Mouse (Mus musculus) cerebellum, postnatal 36 days (tissue): ENCODE data around the gene Bdkrb2.

ENCODE experiments used
- DNase-seq, 2 experiments: peaks; one replicate each; pipeline ENCODE4 v3.0.0; 2021 to 2022; ENCODE audit warnings: mixed read lengths in 2 of 2

Bdkrb2 gene

DNA sequence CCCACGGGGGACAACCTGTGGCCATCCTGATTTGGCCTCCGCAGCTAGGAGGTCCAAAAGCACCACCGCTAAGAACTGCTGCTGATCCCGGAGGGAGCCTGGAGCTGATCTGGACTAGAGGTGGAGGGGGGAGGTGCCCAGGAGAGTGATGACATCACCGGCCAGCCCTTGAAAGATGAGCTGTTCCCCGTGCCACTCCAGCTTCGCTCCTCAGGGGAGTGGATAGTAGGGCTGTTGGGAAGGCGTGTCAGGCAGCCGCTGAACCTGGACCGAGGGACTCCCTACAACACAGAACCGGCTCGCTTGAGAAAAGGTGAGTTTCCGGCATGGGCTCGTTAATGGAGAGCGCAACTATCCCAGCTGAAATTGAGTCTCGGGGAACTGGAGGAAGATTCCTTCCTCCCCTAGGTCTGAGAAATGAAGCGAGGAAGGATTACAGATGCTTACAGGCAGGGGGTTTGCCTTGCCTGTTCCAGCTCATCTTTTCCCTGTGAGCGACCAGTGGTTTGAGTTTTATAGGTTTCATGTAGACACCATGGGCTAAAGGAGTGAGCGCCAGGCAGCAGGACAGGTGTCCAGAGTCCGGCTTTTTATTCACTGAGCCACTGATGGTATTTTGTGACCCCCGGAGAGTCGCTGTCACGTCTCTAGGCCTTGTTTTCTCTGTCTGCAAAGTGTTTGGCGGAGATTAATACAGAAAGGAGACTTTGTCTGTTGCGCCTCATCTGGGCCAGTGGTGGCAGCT lies at the start of gene Bdkrb2:
Gene Bdkrb2, plus strand, starts transcription at position 291 of the 745 bp plus-strand sequence.
- DNase-seq: peak; percentile 20 to 26

GRCm38 (mm10) chr12:105514111-105514510 lies 48.9 kb upstream of the Bdkrb2 start:
- DNase-seq: no peak

DNA sequence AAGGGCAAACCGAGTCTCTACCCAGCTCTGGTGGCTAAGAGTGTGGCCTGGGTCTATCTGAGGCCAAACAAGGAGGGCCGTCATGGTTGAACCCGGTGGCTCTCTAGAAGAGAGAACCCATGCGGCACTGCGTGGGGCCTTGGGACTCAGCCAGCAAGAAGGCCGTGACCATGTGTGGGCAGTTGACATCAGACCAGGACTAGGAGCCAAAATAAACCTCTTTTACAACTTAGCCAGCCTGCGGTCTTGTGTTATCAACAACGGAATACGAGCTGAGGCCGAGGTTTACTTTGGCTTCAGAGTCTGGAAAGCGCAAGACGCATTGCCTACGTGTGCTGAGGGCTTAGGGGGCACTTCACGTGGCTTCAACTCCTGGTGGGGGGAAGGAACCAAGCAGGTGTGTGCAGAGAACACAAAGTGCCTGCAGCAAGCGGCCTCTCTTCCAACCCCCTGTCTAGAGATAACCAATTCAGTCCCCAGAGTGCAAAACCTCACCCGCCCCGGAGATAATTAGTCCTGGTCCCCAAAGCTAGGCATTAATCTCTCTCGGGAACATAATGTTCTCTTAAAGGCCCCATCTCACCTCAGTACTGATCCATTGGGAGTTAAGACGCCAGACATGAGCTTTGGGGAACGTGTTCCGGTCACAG lies 45.9 kb upstream of the Bdkrb2 start:
- no peak for DNase-seq

- no peak for DNase-seq
Measured at GRCm38 (mm10) chr12:105519851-105520250, 43.2 kb upstream of the Bdkrb2 start.

DNA sequence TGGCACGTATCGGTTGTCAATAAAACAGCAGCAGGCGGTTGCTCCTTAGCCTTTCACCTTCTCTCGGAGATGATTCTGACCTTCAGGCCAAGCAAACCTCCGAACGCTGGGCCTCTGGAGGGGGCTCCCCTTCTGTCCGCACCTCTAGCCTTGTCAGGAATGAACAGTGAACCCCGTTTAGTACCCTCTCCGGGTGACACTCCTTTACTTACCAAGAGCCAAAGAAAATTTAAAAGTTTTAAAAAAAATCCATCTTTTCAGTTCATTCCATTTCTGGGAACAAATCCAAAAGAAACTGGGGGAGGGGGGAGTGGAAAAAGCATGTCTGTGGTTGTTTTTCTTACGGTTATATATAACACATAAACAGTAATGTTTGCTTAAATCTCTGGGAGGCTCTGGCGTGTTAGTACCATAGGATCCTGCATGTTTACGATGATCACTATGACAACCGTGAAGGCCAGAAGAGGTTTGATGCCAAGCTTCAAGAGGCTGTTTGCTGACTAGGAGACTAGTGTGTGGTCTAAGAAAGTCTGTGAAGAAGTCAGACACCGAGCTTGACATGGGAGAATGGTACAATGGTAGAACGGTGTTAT lies 41.8 kb upstream of the Bdkrb2 start:
- DNase-seq: no peak

DNA sequence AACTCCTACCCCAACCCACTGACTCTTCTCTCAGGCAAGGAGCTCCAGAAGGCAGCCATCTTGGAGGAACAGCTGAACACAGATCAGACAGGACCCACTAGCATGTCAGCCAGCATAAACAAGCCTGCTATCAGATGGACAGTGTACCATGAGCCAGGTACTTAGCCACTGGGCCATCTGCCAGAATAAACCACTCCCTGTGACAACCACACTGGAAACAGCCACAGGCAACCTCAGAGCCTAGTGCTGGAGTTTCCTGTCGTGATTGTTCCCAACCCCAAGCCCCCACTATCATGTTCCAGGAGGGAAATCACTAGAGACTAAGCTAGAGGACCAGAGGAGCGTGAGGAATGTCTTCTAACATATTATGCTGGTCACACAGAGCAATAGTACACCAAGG lies 39.3 kb upstream of the Bdkrb2 start:
- no peak for DNase-seq

DNA sequence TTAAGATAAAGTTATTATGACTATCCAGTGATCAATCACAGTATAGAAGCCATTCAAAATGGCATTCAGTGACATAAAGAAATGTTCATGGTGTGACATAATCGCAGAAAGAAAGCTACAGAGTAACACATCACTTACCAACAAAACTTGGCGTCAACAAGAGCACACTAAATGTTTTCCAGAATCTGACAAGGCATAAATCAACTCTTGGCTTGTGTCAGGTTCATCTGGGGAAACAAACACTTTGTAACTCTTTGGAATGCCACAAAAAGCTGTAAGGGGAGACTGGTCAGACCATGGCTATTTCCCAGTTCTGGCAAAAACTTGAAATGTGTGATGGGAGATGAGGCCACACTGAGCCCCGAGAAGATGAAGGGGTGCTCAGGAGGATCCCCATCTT lies 36.8 kb upstream of the Bdkrb2 start:
- DNase-seq: no peak

- peak in 1 of 2 experiments; percentile 7 for DNase-seq
Measured at GRCm38 (mm10) chr12:105526829-105527228, 36.2 kb upstream of the Bdkrb2 start.

- peak; percentile 40 to 43 for DNase-seq
Measured at GRCm38 (mm10) chr12:105529545-105529944, 33.5 kb upstream of the Bdkrb2 start.

GRCm38 (mm10) chr12:105531724-105532371 lies 31.2 kb upstream of the Bdkrb2 start:
- no peak for DNase-seq

DNA sequence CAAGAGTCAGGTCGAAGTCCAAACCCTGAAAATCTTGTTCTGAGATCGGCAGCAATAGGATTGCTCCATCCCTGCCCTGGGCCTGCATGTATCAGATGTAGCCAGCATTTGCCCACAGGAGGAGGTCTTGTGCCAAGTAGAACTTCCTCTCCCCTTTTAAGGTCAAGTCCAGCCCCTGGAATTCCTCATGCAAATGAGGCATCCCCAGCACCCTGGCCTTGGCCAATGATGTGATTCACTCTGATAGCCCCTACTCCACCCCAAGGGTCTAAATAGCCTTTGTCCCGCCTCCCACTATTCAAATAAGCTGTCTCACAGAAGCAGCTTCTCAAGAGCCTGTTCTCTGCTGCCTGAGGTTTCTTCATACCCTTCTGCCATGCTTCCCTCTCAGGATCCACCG lies 28.2 kb upstream of the Bdkrb2 start:
- no peak for DNase-seq

DNA sequence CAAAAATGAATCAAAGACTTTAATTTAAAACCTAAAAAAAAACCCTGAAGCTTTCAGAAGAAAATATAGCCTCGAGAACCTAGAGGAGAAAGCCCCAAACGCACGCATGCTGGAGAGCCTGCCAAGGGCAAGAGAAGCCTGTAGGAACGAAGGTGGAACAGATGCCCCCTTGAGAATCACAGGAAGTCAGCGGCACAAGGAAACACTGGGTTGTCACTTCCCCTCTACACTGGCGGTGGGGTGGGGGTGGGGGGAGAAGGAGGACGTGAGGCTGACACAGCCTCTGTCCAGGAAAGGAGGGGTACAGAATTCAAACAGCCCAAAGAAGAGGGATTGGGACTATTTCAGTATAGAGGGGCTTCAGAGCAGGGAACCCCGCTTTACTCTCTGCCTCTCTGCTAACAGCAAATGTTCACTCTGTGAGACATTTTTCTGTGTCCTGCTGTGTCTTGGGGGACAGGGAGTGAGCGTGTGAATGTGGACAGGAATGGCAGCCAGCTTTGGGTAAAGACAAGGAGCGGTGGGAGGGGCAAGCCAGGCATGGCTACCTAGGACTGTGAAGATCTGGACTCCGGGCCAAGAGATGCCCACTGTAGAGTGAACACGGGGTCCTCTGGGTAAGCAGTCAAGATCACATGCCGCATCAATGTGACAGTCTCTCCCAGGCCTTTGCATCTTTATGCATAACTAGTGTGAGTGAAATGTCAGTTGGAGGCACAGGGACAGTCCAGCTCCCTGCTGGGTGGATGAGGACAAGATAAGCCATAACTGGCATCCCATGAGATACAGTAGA lies 26.9 kb upstream of the Bdkrb2 start:
- no peak for DNase-seq

DNA sequence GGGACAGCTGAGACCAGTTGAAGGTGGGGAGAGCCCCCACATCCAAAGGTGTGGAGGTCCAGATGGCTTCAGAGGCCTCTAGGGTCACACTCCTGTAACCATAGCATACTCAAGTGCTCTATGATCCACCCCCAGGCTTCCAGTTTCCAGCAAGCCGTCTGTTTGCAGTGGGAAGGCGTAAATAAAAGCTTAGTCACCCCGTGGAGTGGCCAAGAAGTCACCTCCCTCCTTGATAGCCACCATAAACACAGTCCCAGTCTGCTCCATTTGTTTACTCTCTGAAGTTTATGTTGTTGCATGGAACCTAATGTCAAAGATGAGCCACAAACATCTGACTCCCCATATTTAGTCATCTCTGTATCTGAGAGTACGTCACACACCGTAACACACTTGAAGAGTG lies 25.9 kb upstream of the Bdkrb2 start:
- DNase-seq: no peak

DNA sequence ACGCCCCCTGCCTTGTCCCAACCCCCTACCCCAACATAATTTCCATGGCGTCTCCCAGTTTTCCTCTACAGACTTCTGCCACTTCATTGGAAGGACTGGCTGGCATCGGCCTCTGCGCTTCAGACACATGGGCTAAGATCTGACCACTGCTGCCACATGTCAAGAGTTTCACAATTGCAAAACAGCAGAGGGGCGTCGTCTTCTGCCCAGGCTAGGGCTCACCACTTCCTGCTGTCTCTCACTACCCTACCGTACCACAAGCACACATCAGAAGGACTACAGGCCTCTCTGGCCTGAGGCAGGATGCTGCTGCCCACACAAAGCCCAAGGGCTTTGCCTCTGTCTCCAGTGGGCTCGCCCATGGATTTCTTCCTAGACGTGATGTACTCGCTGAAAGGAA lies 23.4 kb upstream of the Bdkrb2 start:
- DNase-seq: no peak

DNA sequence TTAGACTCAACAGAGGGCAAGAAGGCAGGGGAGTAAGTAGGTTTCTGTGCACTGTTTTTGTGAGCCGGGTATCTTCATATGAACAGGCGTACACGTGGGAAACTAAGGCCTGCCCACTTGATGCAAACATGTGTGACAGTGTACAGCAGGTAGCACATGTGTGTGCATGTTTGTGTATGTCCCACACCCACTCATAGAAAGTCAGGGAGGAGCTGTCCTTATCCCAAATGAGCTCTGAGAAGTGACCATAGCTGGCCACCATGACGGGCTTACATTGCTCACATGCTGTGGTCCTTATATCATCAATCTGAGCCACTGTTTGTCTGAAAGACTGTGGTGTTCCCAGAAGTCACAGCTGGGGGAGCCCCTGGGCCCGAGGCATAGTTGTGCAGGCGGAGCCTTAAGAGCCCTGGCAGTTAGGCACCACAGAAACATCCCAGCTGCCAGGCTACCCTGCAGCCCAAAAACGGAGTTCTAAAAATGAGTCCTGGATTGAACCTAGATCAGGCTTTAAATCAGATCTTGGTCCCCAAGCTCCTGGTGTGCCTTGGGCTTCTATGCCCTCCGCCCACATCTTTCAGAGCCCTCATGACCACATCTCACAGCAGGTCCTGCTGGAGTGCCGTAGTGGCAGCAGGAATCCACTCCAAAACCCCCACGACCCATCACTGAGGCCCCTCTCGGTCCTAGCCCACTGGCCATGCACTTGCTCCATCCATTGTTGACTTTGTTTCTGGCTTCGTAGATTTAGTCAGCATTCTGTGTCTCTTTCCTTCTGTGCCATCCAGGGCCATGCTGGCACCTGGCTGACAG lies 21.2 kb upstream of the Bdkrb2 start:
- DNase-seq: no peak

- no peak for DNase-seq
Measured at GRCm38 (mm10) chr12:105542513-105542912, 20.5 kb upstream of the Bdkrb2 start.

- DNase-seq: no peak
Measured at GRCm38 (mm10) chr12:105543176-105543575, 19.9 kb upstream of the Bdkrb2 start.

DNA sequence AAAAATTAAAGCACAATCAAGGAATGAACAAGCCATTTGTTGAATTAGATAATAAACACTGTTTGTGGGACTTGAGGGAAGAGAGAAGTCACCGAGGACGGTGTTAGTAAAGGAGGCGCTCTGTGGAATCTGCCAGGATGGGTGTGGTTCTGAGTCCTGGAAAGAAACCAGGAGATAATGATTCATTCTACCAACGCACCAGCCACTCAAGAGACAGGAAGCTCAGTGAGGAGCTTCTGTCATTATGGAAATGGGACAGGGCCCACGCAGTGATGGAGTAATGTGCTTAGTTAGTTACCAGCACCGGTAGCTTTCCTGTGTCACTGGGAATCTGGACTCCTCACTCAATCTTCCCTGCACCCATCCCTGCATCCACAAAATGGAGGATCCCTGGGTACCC lies 19.3 kb upstream of the Bdkrb2 start:
- no peak for DNase-seq

DNA sequence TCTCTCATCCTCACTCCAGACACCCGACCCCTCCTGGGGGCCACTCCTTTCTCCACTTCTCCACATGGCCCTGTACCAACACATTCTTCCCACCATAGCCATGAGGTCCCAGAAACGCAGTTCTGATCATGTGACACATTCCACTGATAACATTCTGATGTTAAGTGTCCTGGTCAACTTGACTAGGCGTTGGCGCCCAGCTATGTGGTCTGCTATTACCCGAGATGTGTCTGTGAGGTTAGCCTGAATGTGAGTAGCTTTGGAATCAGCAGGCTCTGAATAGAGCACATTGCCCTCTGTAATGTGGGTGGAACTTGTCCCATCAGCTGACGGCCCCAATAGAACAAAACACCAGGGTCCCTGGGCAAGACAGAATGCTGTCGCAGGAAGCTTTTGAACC lies 18.2 kb upstream of the Bdkrb2 start:
- no peak for DNase-seq

DNA sequence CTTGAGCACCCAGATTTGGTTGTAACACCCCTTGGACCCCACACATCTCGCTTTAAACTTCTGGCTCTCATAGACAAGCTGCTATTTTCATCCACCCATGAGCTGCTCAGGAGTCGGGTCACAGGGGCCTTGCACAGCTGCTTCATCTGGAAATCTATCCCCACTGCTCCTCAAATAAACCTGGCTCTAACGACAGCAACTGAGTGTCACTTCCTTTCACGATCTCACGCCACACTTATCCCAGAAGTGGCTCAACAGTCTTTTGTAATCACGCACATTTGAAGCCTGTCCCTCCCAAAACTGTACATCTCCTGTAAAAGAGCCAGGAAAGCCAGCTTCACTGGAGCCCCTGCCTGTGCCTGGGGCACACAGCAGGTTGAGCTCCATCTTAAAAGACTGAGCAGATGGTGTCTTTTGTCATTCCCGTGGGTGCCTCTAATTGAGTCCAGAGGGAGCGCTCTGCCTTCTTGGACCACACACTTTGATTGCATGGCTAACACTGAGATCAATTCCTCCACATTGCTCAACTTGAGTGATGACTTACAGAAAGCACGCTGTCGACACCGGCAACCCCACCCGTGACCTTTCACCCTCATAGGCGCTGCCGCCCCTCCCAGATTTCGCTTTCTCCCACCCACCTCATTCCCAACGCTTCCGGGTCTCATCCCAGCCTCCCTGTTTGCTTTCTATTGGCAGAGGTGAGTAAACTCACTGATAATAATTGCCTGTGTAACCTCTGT lies 17.2 kb upstream of the Bdkrb2 start:
- DNase-seq: no peak

DNA sequence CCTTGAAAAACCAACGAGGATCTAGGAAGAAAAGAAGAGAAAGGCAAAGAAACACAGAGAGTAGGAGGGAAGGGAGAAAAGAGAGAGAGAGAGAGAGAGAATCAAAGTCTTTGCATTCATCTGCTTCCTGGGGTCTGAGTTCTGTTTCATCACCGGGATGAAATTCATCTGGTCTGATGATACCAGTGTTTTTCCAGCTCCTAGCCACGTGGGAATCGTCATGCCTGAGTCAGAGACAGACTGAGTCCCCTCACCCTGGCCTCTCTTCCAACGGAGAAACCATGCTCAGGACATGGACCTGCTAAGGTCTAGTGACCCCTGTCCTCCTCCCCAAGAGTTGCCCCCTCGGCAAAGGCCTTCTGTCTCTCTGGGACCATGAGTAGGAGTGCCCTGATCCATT lies 16.5 kb upstream of the Bdkrb2 start:
- no peak for DNase-seq
